Mouse (Mus musculus): ENCODE data around the gene Hoxd4.

The Hoxd4 gene

DNA sequence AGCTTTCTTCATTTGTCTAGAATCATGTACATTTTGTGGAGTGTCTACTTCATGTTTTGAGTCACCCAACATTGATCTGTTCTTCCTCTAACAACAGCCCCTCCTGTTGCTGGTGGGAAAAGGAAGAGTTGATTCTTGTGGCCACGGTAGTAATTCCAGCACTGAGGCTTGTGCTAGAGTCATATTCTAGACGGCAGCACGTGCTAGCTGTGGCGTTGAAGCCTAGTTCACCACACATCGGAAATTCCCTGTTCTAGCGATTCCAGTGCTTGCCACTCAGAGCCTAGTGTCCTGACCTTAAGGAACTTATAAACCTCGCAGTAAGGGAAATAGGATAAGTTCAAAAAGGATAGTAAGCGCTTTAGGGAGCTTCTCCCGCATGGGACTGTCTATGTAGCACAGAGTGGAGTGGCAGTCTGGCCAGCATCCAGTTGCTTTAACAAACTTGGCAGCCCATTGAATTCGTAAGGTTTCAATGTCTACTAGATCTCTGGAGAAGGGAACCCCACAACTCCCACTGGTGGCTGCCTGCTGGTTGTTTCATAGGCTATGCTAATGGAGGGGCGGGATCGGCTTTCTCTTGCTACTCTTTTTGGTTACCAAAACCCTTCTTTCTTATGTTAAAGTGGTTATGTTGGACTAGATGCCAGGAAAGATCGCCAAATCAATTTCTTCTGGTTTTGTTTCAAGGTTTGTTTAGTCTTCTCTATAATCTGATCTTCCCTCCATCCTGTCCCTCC, 66.0 kb downstream of the Hoxd4 start:
- DNase-seq (ENCODE audit: low read depth, low spot score): no peak
